Mouse (Mus musculus): ENCODE results near the gene Camta1.

DNA sequence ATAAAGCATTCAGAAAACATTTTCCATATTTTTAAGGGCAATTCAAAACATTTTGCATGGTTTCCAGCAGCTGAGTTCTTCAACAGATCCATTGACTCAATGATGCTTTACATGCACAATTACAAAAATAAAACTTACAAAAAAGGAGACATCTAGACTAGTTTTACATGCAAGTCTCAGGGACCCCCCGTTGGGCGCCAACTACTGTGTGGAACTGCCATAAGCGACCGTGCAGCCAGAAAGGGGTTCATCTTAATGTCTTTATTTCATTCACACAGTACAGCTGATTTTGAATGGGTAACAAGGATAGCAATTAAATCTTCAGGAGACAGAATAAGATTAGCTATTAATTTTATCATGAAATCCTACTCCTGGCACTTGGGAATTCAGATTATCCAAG is 802.1 kb downstream of the Camta1 start:
- TF ChIP-seq CTCF (IDR thresholded peaks at IDR 0.05; ENCODE audit: borderline replicate concordance, control insufficient read depth, extremely low read depth, insufficient read depth, low read length, poor library complexity): no peak
- no peak for TF ChIP-seq POLR2A (IDR thresholded peaks at IDR 0.05; ENCODE audit: control insufficient read depth, extremely low read depth, insufficient read depth, low read length, poor library complexity)
